Mouse (Mus musculus): ENCODE measurements around the gene Olfr1008. TPM values are rescaled to one million over a fixed set of nuclear protein-coding genes. Genes with fewer than 3 reads are reported as not detected.

Gene Olfr1008
- not detected for polyA plus RNA-seq (2014; fragmentation: Illumina TruSeq; extraction: RNeasy Lipid Tissue Mini Kit (QIAGEN cat#74804); ENCODE audit: low read depth, low replicate concordance)

DNA sequence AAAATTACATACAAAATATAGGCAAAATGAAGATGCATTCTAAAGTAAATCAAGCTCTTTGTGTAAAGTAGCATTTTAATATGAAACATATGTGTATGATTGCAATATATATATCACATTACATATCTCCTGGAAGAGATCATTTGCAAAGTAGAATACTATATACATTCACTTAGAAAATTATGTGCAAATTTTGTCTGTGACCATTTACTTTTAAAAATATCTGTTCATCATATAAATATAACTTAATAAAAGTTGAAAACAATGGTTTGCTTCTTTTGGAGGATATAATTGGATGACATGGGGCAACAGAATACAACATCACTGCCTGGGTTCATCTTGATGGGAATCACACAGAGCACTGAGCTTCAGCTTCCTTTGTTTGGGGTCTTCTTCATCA lies at the start of gene Olfr1008:
Olfr1008 (plus strand) TSS at position 301 of the 400 bp plus-strand sequence.

DNA sequence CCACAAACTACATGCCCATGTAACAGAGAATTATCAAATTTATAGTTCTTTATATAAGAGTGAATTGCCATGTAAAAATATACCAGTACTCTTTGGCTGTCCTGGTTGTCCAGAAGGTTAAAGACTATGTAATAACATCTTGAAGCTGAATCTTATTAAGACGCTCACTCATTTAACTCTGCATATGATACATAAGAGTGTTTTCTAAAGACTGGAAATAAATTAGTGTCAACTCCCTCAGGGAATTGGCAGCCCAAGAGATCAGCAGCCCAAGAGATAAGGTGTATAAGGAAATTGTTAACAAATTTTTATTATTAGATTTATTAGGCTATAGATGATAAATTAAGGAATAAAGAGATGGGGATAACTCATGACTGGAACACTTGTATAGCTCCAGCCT lies 38.6 kb upstream of the Olfr1008 start, which contains the start of gene Olfr1002:
Olfr1002 (minus strand) TSS at position 101 of the 400 bp plus-strand sequence.

DNA sequence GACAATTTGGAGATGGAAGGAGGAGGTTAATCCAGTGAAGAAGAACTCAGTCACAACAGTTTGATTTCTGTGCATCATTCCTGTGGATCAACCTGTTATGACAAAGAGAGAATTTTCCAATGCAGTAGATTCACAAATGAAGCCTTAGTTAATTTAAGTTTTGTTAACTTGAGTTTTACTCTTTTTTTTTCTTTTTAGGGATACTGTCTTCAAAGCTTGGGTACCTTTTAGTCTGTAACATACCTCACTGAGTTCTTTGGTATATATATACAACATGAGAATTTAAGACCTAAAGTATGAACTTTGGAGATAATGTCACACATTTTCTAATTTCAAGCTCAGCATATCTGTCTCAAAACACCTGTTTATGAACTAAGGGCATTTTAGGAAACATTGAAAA lies 24.9 kb upstream of the Olfr1008 start, which contains the start of gene Olfr154:
Olfr154 (minus strand) TSS at position 101 of the 400 bp plus-strand sequence.

DNA sequence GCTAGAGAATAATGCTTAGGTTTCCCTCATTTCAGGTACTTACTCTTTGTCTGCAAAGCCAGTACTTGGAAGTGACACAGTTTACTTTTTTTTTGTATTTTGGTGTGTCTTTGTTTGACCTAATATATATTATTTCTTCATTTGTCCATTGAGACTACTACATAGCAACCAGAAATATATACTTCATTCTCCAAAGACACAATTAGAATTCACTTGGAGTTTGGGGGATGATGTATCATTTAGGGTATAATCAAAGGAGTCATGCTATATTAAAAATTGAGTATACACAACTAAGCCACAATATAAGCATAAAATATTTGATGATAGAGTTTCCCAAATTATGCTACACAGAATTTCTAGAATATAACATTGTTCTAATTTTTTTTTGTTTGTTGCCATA lies 10.6 kb upstream of the Olfr1008 start, which contains the start of gene Olfr1006:
Olfr1006 (minus strand) TSS at position 101 of the 400 bp plus-strand sequence.

DNA sequence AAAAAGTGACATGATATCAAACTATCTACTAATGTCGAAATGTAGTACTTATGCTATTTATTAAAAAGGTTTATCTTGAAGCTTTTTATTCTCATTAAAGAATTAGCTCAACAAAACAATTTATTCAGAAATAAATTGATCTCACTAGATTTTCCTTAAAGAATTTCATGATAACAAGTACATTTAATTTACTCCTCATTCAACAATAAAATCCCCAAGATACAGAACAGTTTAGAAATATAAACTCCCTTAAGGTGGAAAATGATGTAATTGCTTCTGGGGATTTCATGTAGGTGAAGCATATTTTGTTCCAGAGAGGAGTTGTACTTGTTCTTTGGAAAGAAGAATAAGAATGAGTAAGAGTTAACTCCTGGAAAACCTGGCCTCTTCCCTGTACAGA lies 25.9 kb downstream of the Olfr1008 start, which contains the start of gene Olfr1009:
Olfr1009 (plus strand) TSS at position 301 of the 400 bp plus-strand sequence.

Other genes with a start within 250 kb of the Olfr1008 start
- not detected for gene Olfr995, start 245.8 kb upstream of the Olfr1008 start, polyA plus RNA-seq (2014; fragmentation: Illumina TruSeq; extraction: RNeasy Lipid Tissue Mini Kit (QIAGEN cat#74804); ENCODE audit: low read depth, low replicate concordance)
- gene 4833423E24Rik, start 170.4 kb upstream of the Olfr1008 start, polyA plus RNA-seq (2014; fragmentation: Illumina TruSeq; extraction: RNeasy Lipid Tissue Mini Kit (QIAGEN cat#74804); ENCODE audit: low read depth, low replicate concordance) = not detected
- gene Olfr996, start 110.2 kb upstream of the Olfr1008 start, polyA plus RNA-seq (2014; fragmentation: Illumina TruSeq; extraction: RNeasy Lipid Tissue Mini Kit (QIAGEN cat#74804); ENCODE audit: low read depth, low replicate concordance) = not detected
- gene Olfr998, start 100.5 kb upstream of the Olfr1008 start, polyA plus RNA-seq (2014; fragmentation: Illumina TruSeq; extraction: RNeasy Lipid Tissue Mini Kit (QIAGEN cat#74804); ENCODE audit: low read depth, low replicate concordance) = not detected
- gene Olfr1000, start 77.5 kb upstream of the Olfr1008 start, polyA plus RNA-seq (2014; fragmentation: Illumina TruSeq; extraction: RNeasy Lipid Tissue Mini Kit (QIAGEN cat#74804); ENCODE audit: low read depth, low replicate concordance) = not detected
- gene Olfr1002, start 38.7 kb upstream of the Olfr1008 start, polyA plus RNA-seq (2014; fragmentation: Illumina TruSeq; extraction: RNeasy Lipid Tissue Mini Kit (QIAGEN cat#74804); ENCODE audit: low read depth, low replicate concordance) = not detected
- not detected for gene Olfr154, start 25.0 kb upstream of the Olfr1008 start, polyA plus RNA-seq (2014; fragmentation: Illumina TruSeq; extraction: RNeasy Lipid Tissue Mini Kit (QIAGEN cat#74804); ENCODE audit: low read depth, low replicate concordance)
- not detected for gene Olfr1006, start 10.7 kb upstream of the Olfr1008 start, polyA plus RNA-seq (2014; fragmentation: Illumina TruSeq; extraction: RNeasy Lipid Tissue Mini Kit (QIAGEN cat#74804); ENCODE audit: low read depth, low replicate concordance)
- gene Olfr1009, start 26.0 kb downstream of the Olfr1008 start, polyA plus RNA-seq (2014; fragmentation: Illumina TruSeq; extraction: RNeasy Lipid Tissue Mini Kit (QIAGEN cat#74804); ENCODE audit: low read depth, low replicate concordance) = not detected
- not detected for gene Olfr1012, start 73.3 kb downstream of the Olfr1008 start, polyA plus RNA-seq (2014; fragmentation: Illumina TruSeq; extraction: RNeasy Lipid Tissue Mini Kit (QIAGEN cat#74804); ENCODE audit: low read depth, low replicate concordance)
- gene Olfr1013, start 77.7 kb downstream of the Olfr1008 start, polyA plus RNA-seq (2014; fragmentation: Illumina TruSeq; extraction: RNeasy Lipid Tissue Mini Kit (QIAGEN cat#74804); ENCODE audit: low read depth, low replicate concordance) = 0.07 TPM
- gene Olfr1014, start 83.3 kb downstream of the Olfr1008 start, polyA plus RNA-seq (2014; fragmentation: Illumina TruSeq; extraction: RNeasy Lipid Tissue Mini Kit (QIAGEN cat#74804); ENCODE audit: low read depth, low replicate concordance) = not detected
- not detected for gene Olfr1015, start 92.6 kb downstream of the Olfr1008 start, polyA plus RNA-seq (2014; fragmentation: Illumina TruSeq; extraction: RNeasy Lipid Tissue Mini Kit (QIAGEN cat#74804); ENCODE audit: low read depth, low replicate concordance)
- gene Olfr1016, start 113.1 kb downstream of the Olfr1008 start, polyA plus RNA-seq (2014; fragmentation: Illumina TruSeq; extraction: RNeasy Lipid Tissue Mini Kit (QIAGEN cat#74804); ENCODE audit: low read depth, low replicate concordance) = not detected
- gene Olfr1018, start 129.0 kb downstream of the Olfr1008 start, polyA plus RNA-seq (2014; fragmentation: Illumina TruSeq; extraction: RNeasy Lipid Tissue Mini Kit (QIAGEN cat#74804); ENCODE audit: low read depth, low replicate concordance) = not detected
- gene Olfr1019, start 156.1 kb downstream of the Olfr1008 start, polyA plus RNA-seq (2014; fragmentation: Illumina TruSeq; extraction: RNeasy Lipid Tissue Mini Kit (QIAGEN cat#74804); ENCODE audit: low read depth, low replicate concordance) = not detected
- gene Olfr1020, start 157.6 kb downstream of the Olfr1008 start, polyA plus RNA-seq (2014; fragmentation: Illumina TruSeq; extraction: RNeasy Lipid Tissue Mini Kit (QIAGEN cat#74804); ENCODE audit: low read depth, low replicate concordance) = not detected
- gene Olfr1022, start 179.2 kb downstream of the Olfr1008 start, polyA plus RNA-seq (2014; fragmentation: Illumina TruSeq; extraction: RNeasy Lipid Tissue Mini Kit (QIAGEN cat#74804); ENCODE audit: low read depth, low replicate concordance) = not detected
- gene Olfr1023, start 196.2 kb downstream of the Olfr1008 start, polyA plus RNA-seq (2014; fragmentation: Illumina TruSeq; extraction: RNeasy Lipid Tissue Mini Kit (QIAGEN cat#74804); ENCODE audit: low read depth, low replicate concordance) = not detected
- not detected for gene Olfr1024, start 215.6 kb downstream of the Olfr1008 start, polyA plus RNA-seq (2014; fragmentation: Illumina TruSeq; extraction: RNeasy Lipid Tissue Mini Kit (QIAGEN cat#74804); ENCODE audit: low read depth, low replicate concordance)
- gene Olfr1025-ps1, start 225.8 kb downstream of the Olfr1008 start, polyA plus RNA-seq (2014; fragmentation: Illumina TruSeq; extraction: RNeasy Lipid Tissue Mini Kit (QIAGEN cat#74804); ENCODE audit: low read depth, low replicate concordance) = not detected
- gene Olfr1026, start 232.1 kb downstream of the Olfr1008 start, polyA plus RNA-seq (2014; fragmentation: Illumina TruSeq; extraction: RNeasy Lipid Tissue Mini Kit (QIAGEN cat#74804); ENCODE audit: low read depth, low replicate concordance) = not detected